Mouse (Mus musculus): ENCODE measurements at regions not wholly inside any gene's neighbourhood (a gene's known extent, or its start where the extent isn't known, plus 50 kb on each side); places are given as distances from the start of the nearest gene placed in this dataset.
"Not testable (repeated sequence)": the region's sequence is repeated elsewhere in the genome, so short reads cannot be mapped to it uniquely, and the experiment has no call there.

DNA sequence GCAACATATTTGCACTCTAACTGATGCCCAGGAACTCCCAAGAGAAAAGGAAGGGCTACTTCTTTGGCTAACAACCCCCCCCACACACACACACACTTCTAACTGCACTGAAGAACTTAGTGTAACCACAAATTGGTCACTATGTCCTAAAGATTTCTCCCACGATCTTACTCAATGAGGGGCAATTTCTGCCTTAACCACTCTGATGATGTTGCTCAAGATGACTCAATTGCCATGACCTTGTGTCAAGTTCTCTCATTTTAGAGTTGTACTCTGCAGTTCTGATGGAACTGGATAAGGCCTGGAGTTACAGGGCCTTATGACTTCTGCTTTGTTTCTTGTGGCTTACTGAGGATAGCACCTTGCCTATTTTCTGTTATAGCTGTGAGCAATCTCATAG, 81.7 kb downstream of the Sem1 start:
- Histone ChIP-seq H3K9me3 (replicated peaks; ENCODE audit: control insufficient read depth, low read length) (no peaks in the 10 kb centered on the region), H3K4me1 (ENCODE audit: control insufficient read depth, insufficient read depth, low read length) (no peaks in the 10 kb centered on the region), H3K27ac (ENCODE audit: low read depth, low read length) (no peak overlapping the region), H3K36me3 (ENCODE audit: control insufficient read depth, insufficient read depth, low read length) (no peaks in the 10 kb centered on the region), H3K4me2 (no peak overlapping the region), H3K9ac (ENCODE audit: low read depth, low read length) (no peak overlapping the region), H3K4me3 (ENCODE audit: low read depth, low read length) (no peak overlapping the region), H3K27me3 (ENCODE audit: control insufficient read depth, insufficient read depth, low read length) (no peaks in the 10 kb centered on the region)
- no peak for ATAC-seq (replicated peaks; ENCODE audit: insufficient number of reproducible peaks, low FRiP score, low TSS enrichment)
- 76% methylated on average over 1 of the region's 1 CpGs for WGBS (ENCODE audit: insufficient replicate concordance)

DNA sequence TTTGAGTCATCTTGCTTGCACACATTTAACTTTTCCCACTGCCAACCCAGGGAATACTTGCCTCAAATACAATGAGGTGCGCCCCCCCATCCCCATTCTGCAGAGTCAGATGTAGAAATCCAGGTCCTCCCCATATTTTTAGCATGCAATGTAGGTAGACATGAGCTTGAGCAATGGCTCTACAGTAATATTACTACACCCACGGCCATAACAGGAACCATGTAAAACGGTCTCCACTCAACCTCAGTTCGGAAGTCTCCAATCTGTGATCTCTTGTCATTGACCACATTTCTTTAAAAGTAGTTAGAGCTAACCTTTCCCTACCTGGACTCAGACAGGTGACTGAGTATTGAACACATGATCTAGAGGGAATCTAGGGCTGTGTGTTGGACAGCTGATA, 82.1 kb downstream of the Sem1 start:
- no peak overlapping the region for H3K9ac ChIP-seq (ENCODE audit: low read depth, low read length)
- 85% methylated on average over 4 of the region's 4 CpGs for WGBS (ENCODE audit: insufficient replicate concordance)
- no peak overlapping the region for H3K4me2 ChIP-seq
- ATAC-seq (replicated peaks; ENCODE audit: insufficient number of reproducible peaks, low FRiP score, low TSS enrichment) = no peak
- no peaks in the 10 kb centered on the region for H3K4me1 ChIP-seq (ENCODE audit: control insufficient read depth, insufficient read depth, low read length)
- no peak overlapping the region for H3K27ac ChIP-seq (ENCODE audit: low read depth, low read length)
- no peaks in the 10 kb centered on the region for H3K36me3 ChIP-seq (ENCODE audit: control insufficient read depth, insufficient read depth, low read length)
- H3K4me3 ChIP-seq (ENCODE audit: low read depth, low read length) = no peak overlapping the region
- no peaks in the 10 kb centered on the region for H3K9me3 ChIP-seq (replicated peaks; ENCODE audit: control insufficient read depth, low read length)
- no peaks in the 10 kb centered on the region for H3K27me3 ChIP-seq (ENCODE audit: control insufficient read depth, insufficient read depth, low read length)

DNA sequence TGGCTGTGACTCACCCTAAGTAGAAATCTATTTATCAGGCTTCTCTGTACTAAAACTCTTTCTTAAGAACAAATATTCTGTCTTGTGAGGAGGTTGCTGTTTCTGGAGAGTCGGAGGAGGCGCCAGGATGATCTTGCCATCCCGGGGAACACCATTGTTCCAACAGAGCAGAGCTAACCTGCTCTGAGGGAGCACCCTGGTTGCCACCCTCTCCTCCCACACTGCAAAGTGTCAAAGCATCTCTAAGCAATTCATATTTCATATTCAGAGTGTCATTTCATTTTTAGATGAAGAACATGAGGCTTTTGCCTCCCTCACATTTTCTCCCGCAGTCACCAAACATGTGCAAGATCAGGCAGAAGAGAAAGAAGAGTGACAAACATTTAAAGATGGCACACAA, 90.3 kb downstream of the Sem1 start:
- Histone ChIP-seq H3K9me3 (replicated peaks; ENCODE audit: control insufficient read depth, low read length) (no peaks in the 10 kb centered on the region), H3K9ac (ENCODE audit: low read depth, low read length) (no peak overlapping the region), H3K4me1 (ENCODE audit: control insufficient read depth, insufficient read depth, low read length) (no peaks in the 10 kb centered on the region), H3K27me3 (ENCODE audit: control insufficient read depth, insufficient read depth, low read length) (no peaks in the 10 kb centered on the region), H3K4me3 (ENCODE audit: low read depth, low read length) (no peak overlapping the region), H3K27ac (ENCODE audit: low read depth, low read length) (no peak overlapping the region), H3K36me3 (ENCODE audit: control insufficient read depth, insufficient read depth, low read length) (no peaks in the 10 kb centered on the region), H3K4me2 (no peak overlapping the region)
- no peak for ATAC-seq (replicated peaks; ENCODE audit: insufficient number of reproducible peaks, low FRiP score, low TSS enrichment)
- WGBS (ENCODE audit: insufficient replicate concordance) = 87% methylated on average over 4 of the region's 4 CpGs

DNA sequence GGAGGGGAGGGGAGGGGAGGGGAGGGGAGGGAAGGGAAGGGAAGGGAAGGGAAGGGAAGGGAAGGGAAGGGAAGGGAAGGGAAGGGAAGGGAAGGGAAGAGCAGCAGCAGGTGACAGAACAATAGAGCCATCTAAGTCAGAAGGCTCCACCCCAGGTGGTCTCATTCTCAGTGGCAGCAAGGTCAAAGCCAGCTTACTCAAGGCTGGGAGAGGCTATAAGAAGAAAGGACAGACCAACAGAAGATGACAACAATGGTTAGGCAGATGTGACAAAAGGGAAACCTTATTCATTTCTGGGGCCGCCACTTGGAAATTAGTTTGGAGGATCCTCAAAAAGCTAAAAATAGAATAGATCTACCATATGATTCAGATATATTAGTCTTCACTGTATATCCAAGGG, 96.9 kb downstream of the Sem1 start:
- not testable (repeated sequence) for H3K27ac ChIP-seq (ENCODE audit: low read depth, low read length); H3K27me3 ChIP-seq (ENCODE audit: control insufficient read depth, insufficient read depth, low read length); H3K4me3 ChIP-seq (ENCODE audit: low read depth, low read length); ATAC-seq (replicated peaks; ENCODE audit: insufficient number of reproducible peaks, low FRiP score, low TSS enrichment); H3K9me3 ChIP-seq (replicated peaks; ENCODE audit: control insufficient read depth, low read length); H3K4me2 ChIP-seq; H3K4me1 ChIP-seq (ENCODE audit: control insufficient read depth, insufficient read depth, low read length); H3K36me3 ChIP-seq (ENCODE audit: control insufficient read depth, insufficient read depth, low read length); H3K9ac ChIP-seq (ENCODE audit: low read depth, low read length)
- WGBS (ENCODE audit: insufficient replicate concordance) = 90% methylated on average over 1 of the region's 1 CpGs

DNA sequence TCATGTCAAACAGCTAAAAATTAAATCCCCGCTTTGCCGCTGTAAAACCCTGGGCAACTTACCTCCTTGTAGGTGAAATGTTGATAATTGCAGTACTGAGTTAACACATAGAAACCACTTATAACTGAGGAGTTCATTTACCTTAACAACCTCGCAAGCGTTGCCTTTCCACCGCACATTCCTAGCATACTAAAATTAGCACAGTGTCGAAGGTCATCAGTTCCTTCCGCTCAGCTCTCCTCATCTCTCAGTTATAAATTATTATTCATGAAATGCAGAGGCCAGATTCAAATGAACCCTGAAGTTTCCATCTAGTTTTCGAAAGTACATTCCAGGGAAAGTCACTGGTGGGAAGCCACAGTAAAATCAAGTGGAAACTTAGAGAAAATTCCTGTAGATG, 108.1 kb downstream of the Sem1 start:
- Histone ChIP-seq H3K4me2 (no peak overlapping the region), H3K36me3 (ENCODE audit: control insufficient read depth, insufficient read depth, low read length) (no peaks in the 10 kb centered on the region), H3K27me3 (ENCODE audit: control insufficient read depth, insufficient read depth, low read length) (no peaks in the 10 kb centered on the region), H3K27ac (ENCODE audit: low read depth, low read length) (no peak overlapping the region), H3K4me1 (ENCODE audit: control insufficient read depth, insufficient read depth, low read length) (peaks cover 13% of the 10 kb centered on the region; the same call in 1 of the 2 replicates), H3K9ac (ENCODE audit: low read depth, low read length) (no peak overlapping the region), H3K9me3 (replicated peaks; ENCODE audit: control insufficient read depth, low read length) (no peaks in the 10 kb centered on the region), H3K4me3 (ENCODE audit: low read depth, low read length) (no peak overlapping the region)
- 51% methylated on average over 8 of the region's 8 CpGs for WGBS (ENCODE audit: insufficient replicate concordance)
- no peak for ATAC-seq (replicated peaks; ENCODE audit: insufficient number of reproducible peaks, low FRiP score, low TSS enrichment)

DNA sequence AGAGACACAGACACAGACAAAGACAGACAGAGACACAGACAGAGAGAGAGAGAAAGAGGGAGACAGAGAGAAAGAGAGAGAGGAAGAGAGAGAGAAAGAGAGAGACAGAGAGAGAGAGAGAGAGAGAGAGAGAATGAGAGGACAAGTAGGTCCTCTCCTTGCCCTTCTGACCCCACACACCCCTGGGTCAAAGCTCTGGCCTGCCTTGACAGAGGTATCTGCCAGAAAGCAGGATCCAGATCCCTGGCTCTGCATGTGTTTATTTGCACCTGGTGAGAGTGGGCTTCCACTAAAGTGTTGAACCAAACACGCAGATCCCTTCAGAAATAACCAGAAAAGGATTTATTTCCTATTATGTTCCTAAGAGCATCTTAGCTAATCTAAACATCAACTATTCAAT, 110.9 kb downstream of the Sem1 start:
- Histone ChIP-seq H3K4me3 (ENCODE audit: low read depth, low read length) (no peak overlapping the region), H3K36me3 (ENCODE audit: control insufficient read depth, insufficient read depth, low read length) (no peaks in the 10 kb centered on the region), H3K9me3 (replicated peaks; ENCODE audit: control insufficient read depth, low read length) (no peaks in the 10 kb centered on the region), H3K4me2 (no peak overlapping the region), H3K9ac (ENCODE audit: low read depth, low read length) (no peak overlapping the region), H3K27ac (ENCODE audit: low read depth, low read length) (no peak overlapping the region), H3K4me1 (ENCODE audit: control insufficient read depth, insufficient read depth, low read length) (peaks cover 18% of the 10 kb centered on the region; the same call in 1 of the 2 replicates), H3K27me3 (ENCODE audit: control insufficient read depth, insufficient read depth, low read length) (no peaks in the 10 kb centered on the region)
- 37% methylated on average over 1 of the region's 1 CpGs for WGBS (ENCODE audit: insufficient replicate concordance)
- no peak for ATAC-seq (replicated peaks; ENCODE audit: insufficient number of reproducible peaks, low FRiP score, low TSS enrichment)

DNA sequence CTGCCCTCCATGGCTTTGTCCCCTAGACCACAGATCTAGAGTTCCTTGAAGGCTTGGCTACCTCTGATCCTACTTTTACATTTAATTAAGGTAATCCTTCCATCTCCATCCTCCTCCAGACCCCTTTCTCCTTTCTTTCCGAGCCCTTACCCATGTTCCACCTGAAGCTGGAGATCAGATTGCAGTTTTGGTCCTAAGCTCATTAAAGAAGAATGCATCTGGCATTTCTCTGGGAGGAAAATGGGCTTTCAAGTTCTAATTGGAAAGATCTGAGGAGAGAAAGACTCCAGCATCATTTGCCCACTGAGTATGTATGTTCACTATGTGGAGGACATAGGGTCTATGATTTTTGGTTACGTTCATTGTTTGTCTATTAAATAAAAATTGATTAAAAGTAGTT, 112.2 kb downstream of the Sem1 start:
- H3K27ac ChIP-seq (ENCODE audit: low read depth, low read length) = no peak overlapping the region
- H3K4me3 ChIP-seq (ENCODE audit: low read depth, low read length) = no peak overlapping the region
- H3K9me3 ChIP-seq (replicated peaks; ENCODE audit: control insufficient read depth, low read length) = no peaks in the 10 kb centered on the region
- no peak overlapping the region for H3K4me2 ChIP-seq
- no peaks in the 10 kb centered on the region for H3K36me3 ChIP-seq (ENCODE audit: control insufficient read depth, insufficient read depth, low read length)
- H3K9ac ChIP-seq (ENCODE audit: low read depth, low read length) = no peak overlapping the region
- no peak for ATAC-seq (replicated peaks; ENCODE audit: insufficient number of reproducible peaks, low FRiP score, low TSS enrichment)
- 58% methylated on average over 2 of the region's 2 CpGs for WGBS (ENCODE audit: insufficient replicate concordance)
- no peaks in the 10 kb centered on the region for H3K27me3 ChIP-seq (ENCODE audit: control insufficient read depth, insufficient read depth, low read length)
- H3K4me1 ChIP-seq (ENCODE audit: control insufficient read depth, insufficient read depth, low read length) = peaks cover 18% of the 10 kb centered on the region; the same call in 1 of the 2 replicates

DNA sequence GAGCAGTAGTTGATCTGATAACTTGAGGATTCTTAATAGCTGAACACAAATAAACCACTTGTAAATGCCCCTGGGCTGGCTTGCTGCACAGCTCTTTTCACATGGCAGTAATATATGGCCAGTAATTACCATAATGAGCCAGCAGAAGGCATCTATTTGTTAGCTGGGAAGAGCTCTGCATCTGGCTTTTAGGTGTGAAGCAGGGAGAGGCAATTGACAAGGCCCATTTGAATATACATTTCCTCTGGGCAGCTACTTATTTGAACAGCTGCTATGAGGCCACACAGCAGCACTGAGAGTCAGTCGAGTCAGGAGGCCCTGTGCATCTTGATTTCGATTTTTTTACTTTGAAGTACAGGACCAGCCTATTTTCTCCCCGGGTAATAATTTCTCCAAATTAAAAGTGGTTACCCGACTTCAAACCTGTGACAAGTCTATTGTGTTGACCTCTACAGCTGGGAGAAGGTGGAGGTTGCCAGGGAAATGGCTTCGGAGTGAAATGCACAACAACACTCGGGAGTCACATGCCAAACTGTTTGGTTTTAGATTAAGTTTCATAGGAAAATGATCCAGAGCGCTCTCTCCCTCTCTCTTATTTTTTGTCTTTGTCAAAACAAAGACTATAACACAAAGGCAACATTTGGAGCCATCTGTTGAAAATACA, 114.5 kb downstream of the Sem1 start:
- no peak for ATAC-seq (replicated peaks; ENCODE audit: insufficient number of reproducible peaks, low FRiP score, low TSS enrichment)
- H3K27ac ChIP-seq (ENCODE audit: low read depth, low read length) = no peak overlapping the region

DNA sequence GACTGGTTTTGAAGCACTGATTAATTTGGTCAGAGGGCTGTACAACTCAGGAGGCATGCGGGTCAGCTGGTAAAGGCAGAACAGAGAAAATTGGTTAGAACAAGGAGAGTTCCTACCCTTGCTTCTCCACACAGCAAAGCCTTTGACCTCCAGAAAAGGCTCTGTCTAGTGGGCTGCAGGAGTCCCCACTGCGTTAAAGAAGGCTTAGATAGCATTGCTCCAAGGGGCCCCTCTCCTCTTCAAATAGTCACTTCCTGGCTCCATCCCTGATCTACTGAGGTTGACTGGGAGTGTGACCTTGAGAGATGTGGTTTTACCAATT, 118.6 kb downstream of the Sem1 start:
- no peaks in the 10 kb centered on the region for H3K27me3 ChIP-seq (ENCODE audit: control insufficient read depth, insufficient read depth, low read length)
- H3K4me1 ChIP-seq (ENCODE audit: control insufficient read depth, insufficient read depth, low read length) = peaks cover 9% of the 10 kb centered on the region
- WGBS (ENCODE audit: insufficient replicate concordance) = 20% methylated on average over 2 of the region's 2 CpGs
- no peak overlapping the region for H3K27ac ChIP-seq (ENCODE audit: low read depth, low read length)
- no peaks in the 10 kb centered on the region for H3K9me3 ChIP-seq (replicated peaks; ENCODE audit: control insufficient read depth, low read length)
- no peak overlapping the region for H3K4me2 ChIP-seq
- H3K36me3 ChIP-seq (ENCODE audit: control insufficient read depth, insufficient read depth, low read length) = no peaks in the 10 kb centered on the region
- ATAC-seq (replicated peaks; ENCODE audit: insufficient number of reproducible peaks, low FRiP score, low TSS enrichment) = no peak
- no peak overlapping the region for H3K4me3 ChIP-seq (ENCODE audit: low read depth, low read length)
- H3K9ac ChIP-seq (ENCODE audit: low read depth, low read length) = no peak overlapping the region

More for the DNA sequence above, 114.5 kb downstream of the Sem1 start:
- Histone ChIP-seq H3K4me2 (no peak overlapping the region), H3K36me3 (ENCODE audit: control insufficient read depth, insufficient read depth, low read length) (no peaks in the 10 kb centered on the region), H3K9me3 (replicated peaks; ENCODE audit: control insufficient read depth, low read length) (no peaks in the 10 kb centered on the region), H3K4me1 (ENCODE audit: control insufficient read depth, insufficient read depth, low read length) (peaks cover 14% of the 10 kb centered on the region), H3K4me3 (ENCODE audit: low read depth, low read length) (no peak overlapping the region), H3K27me3 (ENCODE audit: control insufficient read depth, insufficient read depth, low read length) (no peaks in the 10 kb centered on the region), H3K9ac (ENCODE audit: low read depth, low read length) (no peak overlapping the region)
- WGBS (ENCODE audit: insufficient replicate concordance) = 43% methylated on average over 7 of the region's 7 CpGs
